Mouse (Mus musculus) kidney, postnatal 0 days (tissue): ENCODE data around the gene Cyth1. TPM values are rescaled to one million over a fixed set of nuclear protein-coding genes. Genes with fewer than 3 reads are reported as not detected.

Experiments
- ATAC-seq: fragments of 200-750 bp; cut with Nextera tagmentation; replicated peaks from 2 replicates; pipeline ENCODE4 v1.8.0; 2017; ENCODE audit warnings: low read depth, moderate number of reproducible peaks, moderate TSS enrichment, moderate library complexity; ENCODE audit not compliant: low FRiP score
- DNase-seq: peaks from one replicate; pipeline ENCODE4 v3.0.0-alpha.2; 2016; ENCODE audit warnings: low spot score
- H3K27ac ChIP-seq: fragments of 300-500 bp; sonication (generic); 2 replicates; pipeline ENCODE4 v1.5.1; 2014; ENCODE audit warnings: mild to moderate bottlenecking
- H3K27me3 ChIP-seq: fragments of 300-500 bp; sonication (generic); 2 replicates; pipeline ENCODE4 v1.6.1; 2014; ENCODE audit warnings: low read length, mixed read lengths; ENCODE audit not compliant: insufficient read depth
- H3K36me3 ChIP-seq: fragments of 300-500 bp; sonication (generic); 2 replicates; pipeline ENCODE4 v1.6.1; 2014; ENCODE audit warnings: low read length, mixed read lengths; ENCODE audit not compliant: insufficient read depth
- H3K4me1 ChIP-seq: fragments of 300-500 bp; sonication (generic); replicated peaks from 2 replicates; pipeline ENCODE4 v1.6.1; 2014; ENCODE audit warnings: antibody characterized with exemption, low read length, mixed read lengths; ENCODE audit not compliant: insufficient read depth
- H3K4me2 ChIP-seq: fragments of 300-500 bp; sonication (generic); 2 replicates; pipeline ENCODE4 v1.6.1; 2014; ENCODE audit warnings: mild to moderate bottlenecking, low read length, moderate library complexity, mixed read lengths
- H3K4me3 ChIP-seq: fragments of 300-500 bp; sonication (generic); replicated peaks from 2 replicates; pipeline ENCODE4 v1.5.1; 2014; ENCODE audit warnings: low read depth, low read length
- H3K9ac ChIP-seq: fragments of 300-500 bp; sonication (generic); 2 replicates; pipeline ENCODE4 v1.6.1; 2014; ENCODE audit warnings: low read depth, low read length
- H3K9me3 ChIP-seq: fragments of 300-500 bp; sonication (generic); replicated peaks from 2 replicates; pipeline ENCODE4 v1.6.1; 2016; ENCODE audit warnings: low read length, inconsistent platforms, mixed read lengths
- CTCF ChIP-seq: IDR thresholded peaks from 2 replicates; pipeline ENCODE4 v1.5.1; 2016; ENCODE audit warnings: antibody characterized with exemption, low read depth, mild to moderate bottlenecking, moderate library complexity
- WGBS: fragments of 180-500 bp; shearing (Covaris S2); extraction: QIAGEN DNeasy Blood & Tissue Kit; methylation state at CpG from one replicate; pipeline ENCODE4 v1.1.7; 2014; 5-methylcytosine and 5-hydroxymethylcytosine counted together
- polyA plus RNA-seq: library from polyadenylated mRNA; unstranded; fragments of >200 nt; fragmentation: Nextera tagmentation; extraction: Ambion mirVana; gene quantifications from 2 replicates; pipeline ENCODE4 v1.2.1, GENCODE M21; 2015

Gene Cyth1
- polyA plus RNA-seq, 1 experiment from 2014 or later, result 17.3 TPM

GRCm38 (mm10) chr11:118085176-118085575 lies 163.2 kb downstream of the Cyth1 start:
- Histone ChIP-seq H3K4me2 (no peak overlapping the region), H3K36me3 (no peaks in the 10 kb centered on the region), H3K27me3 (no peaks in the 10 kb centered on the region), H3K9me3 (no peaks in the 10 kb centered on the region), H3K9ac (no peak overlapping the region), H3K27ac (no peak overlapping the region), H3K4me3 (no peak overlapping the region), H3K4me1 (0 out of 2 replicates have a peak, but pooled peaks cover 4% of the 10 kb centered on the region)
- DNase-seq (peak; percentile 62), ATAC-seq (no peak)
- no peak for TF ChIP-seq CTCF
- WGBS, result 33% methylated on average over 4 of the region's 4 CpGs

GRCm38 (mm10) chr11:118084266-118084665 lies 164.1 kb downstream of the Cyth1 start:
- H3K4me3 ChIP-seq, result no peak overlapping the region
- ATAC-seq (no peak), DNase-seq (no peak)
- H3K36me3 ChIP-seq, result no peaks in the 10 kb centered on the region
- H3K27ac ChIP-seq, result no peak overlapping the region
- WGBS, result 71% methylated on average over 3 of the region's 3 CpGs
- H3K4me1 ChIP-seq, result 0 out of 2 replicates have a peak, but pooled peaks cover 4% of the 10 kb centered on the region
- H3K9me3 ChIP-seq, result no peaks in the 10 kb centered on the region
- H3K9ac ChIP-seq, result no peak overlapping the region
- no peaks in the 10 kb centered on the region for H3K27me3 ChIP-seq
- TF ChIP-seq CTCF, result no peak
- no peak overlapping the region for H3K4me2 ChIP-seq

- WGBS, result 11% methylated on average over 6 of the region's 6 CpGs
- ATAC-seq (no peak), DNase-seq (peak; percentile 91)
- TF ChIP-seq CTCF, result peak; percentile 94
- Histone ChIP-seq H3K9ac (no peak overlapping the region), H3K4me3 (no peak overlapping the region), H3K4me2 (no peak overlapping the region), H3K36me3 (no peaks in the 10 kb centered on the region), H3K4me1 (0 out of 2 replicates have a peak, but pooled peaks cover 4% of the 10 kb centered on the region), H3K9me3 (no peaks in the 10 kb centered on the region), H3K27ac (no peak overlapping the region), H3K27me3 (no peaks in the 10 kb centered on the region)
These were observed 164.6 kb downstream of the Cyth1 start for GRCm38 (mm10) chr11:118083811-118084210.

GRCm38 (mm10) chr11:118082294-118082693 lies 166.1 kb downstream of the Cyth1 start:
- no peaks in the 10 kb centered on the region for H3K9me3 ChIP-seq
- ATAC-seq (no peak), DNase-seq (no peak)
- H3K4me3 ChIP-seq, result no peak overlapping the region
- no peak overlapping the region for H3K9ac ChIP-seq
- H3K4me2 ChIP-seq, result no peak overlapping the region
- no peak for TF ChIP-seq CTCF
- no peak overlapping the region for H3K27ac ChIP-seq
- WGBS, result 69% methylated on average over 14 of the region's 14 CpGs
- H3K36me3 ChIP-seq, result no peaks in the 10 kb centered on the region
- 0 out of 2 replicates have a peak, but pooled peaks cover 4% of the 10 kb centered on the region for H3K4me1 ChIP-seq
- H3K27me3 ChIP-seq, result no peaks in the 10 kb centered on the region

Other genes starting within 250 kb of the Cyth1 start
- 0.08 and 0.12 TPM in 2 replicates for gene Dnah17, start 118.0 kb downstream of the Cyth1 start, polyA plus RNA-seq
- gene Usp36, start 41.7 kb upstream of the Cyth1 start, polyA plus RNA-seq, result 10.9 and 11.9 TPM in 2 replicates
- 0.46 and 0.54 TPM in 2 replicates for gene Cep295nl, start 93.9 kb upstream of the Cyth1 start, polyA plus RNA-seq
- gene Timp2, start 107.1 kb upstream of the Cyth1 start, polyA plus RNA-seq, result 81.0 and 88.4 TPM in 2 replicates
- 68.8 and 80.3 TPM in 2 replicates for gene Lgals3bp, start 153.5 kb upstream of the Cyth1 start, polyA plus RNA-seq
- 25.7 and 25.8 TPM in 2 replicates for gene Cant1, start 170.5 kb upstream of the Cyth1 start, polyA plus RNA-seq
- gene C1qtnf1, start 179.6 kb upstream of the Cyth1 start, polyA plus RNA-seq, result 13.0 and 15.0 TPM in 2 replicates
- 5.3 and 5.8 TPM in 2 replicates for gene Engase, start 228.2 kb upstream of the Cyth1 start, polyA plus RNA-seq